Mouse (Mus musculus) neural tube, embryonic 12.5 days (tissue): Measurements from ENCODE around the gene Fastkd5. TPM values are rescaled to one million over a fixed set of nuclear protein-coding genes. Genes with fewer than 3 reads are reported as not detected.

Experiments used
- ATAC-seq: fragments of 200-750 bp; cut with Nextera tagmentation; 2 replicates; pipeline ENCODE4 v1.8.0; 2017; ENCODE audit warnings: low read depth, mild to moderate bottlenecking, moderate TSS enrichment, moderate library complexity; ENCODE audit not compliant: low FRiP score
- H3K27ac ChIP-seq: fragments of 300-500 bp; sonication (generic); 2 replicates; pipeline ENCODE4 v1.5.1; 2016
- H3K27me3 ChIP-seq: fragments of 300-500 bp; sonication (generic); replicated peaks from 2 replicates; pipeline ENCODE4 v1.6.1; 2016; ENCODE audit warnings: mild to moderate bottlenecking
- H3K36me3 ChIP-seq: fragments of 300-500 bp; sonication (generic); 2 replicates; pipeline ENCODE4 v1.6.1; 2016; ENCODE audit warnings: mild to moderate bottlenecking
- H3K4me1 ChIP-seq: fragments of 300-500 bp; sonication (generic); 2 replicates; pipeline ENCODE4 v1.6.1; 2016
- H3K4me2 ChIP-seq: fragments of 300-500 bp; sonication (generic); replicated peaks from 2 replicates; pipeline ENCODE4 v1.6.1; 2016; ENCODE audit warnings: mild to moderate bottlenecking
- H3K4me3 ChIP-seq: fragments of 300-500 bp; sonication (generic); 2 replicates; pipeline ENCODE4 v1.5.1; 2016
- H3K9ac ChIP-seq: fragments of 300-500 bp; sonication (generic); 2 replicates; pipeline ENCODE4 v1.6.1; 2016; ENCODE audit warnings: mild to moderate bottlenecking
- H3K9me3 ChIP-seq: fragments of 300-500 bp; sonication (generic); 2 replicates; pipeline ENCODE4 v1.6.1; 2016; ENCODE audit warnings: mild to moderate bottlenecking
- WGBS: fragments of 180-500 bp; shearing (Covaris S2); methylation state at CpG from one replicate; pipeline ENCODE4 v1.1.7; 2016; 5-methylcytosine and 5-hydroxymethylcytosine counted together
- polyA plus RNA-seq: library from polyadenylated mRNA; unstranded; fragments of >200 nt; fragmentation: Nextera tagmentation; extraction: Ambion mirVana; gene quantifications from 2 replicates; pipeline ENCODE4 v1.2.1, GENCODE M21; 2016

Fastkd5 gene
- polyA plus RNA-seq, 1 experiment from 2014 or later, result 17.2 TPM

GRCm38 (mm10) chr2:130564983-130565382, 64.8 kb downstream of the Fastkd5 start:
- H3K27me3 ChIP-seq, result no peaks in the 10 kb centered on the region
- 85% methylated on average over 8 of the region's 8 CpGs for WGBS
- no peak for ATAC-seq
- peak overlapping the region; percentile 99 for H3K4me2 ChIP-seq
- no peaks in the 10 kb centered on the region for H3K9me3 ChIP-seq
- 0 out of 2 replicates have a peak overlapping the region, but pooled peaks have one; percentile 87 for H3K9ac ChIP-seq
- no peak overlapping the region for H3K4me3 ChIP-seq
- no peak overlapping the region for H3K27ac ChIP-seq
- H3K36me3 ChIP-seq, result peaks cover 20% of the 10 kb centered on the region
- peaks cover 20% of the 10 kb centered on the region for H3K4me1 ChIP-seq

- 1% methylated on average over 23 of the region's 23 CpGs for WGBS
- no peaks in the 10 kb centered on the region for H3K9me3 ChIP-seq
- peak overlapping the region; percentile 91 for H3K4me3 ChIP-seq
- H3K36me3 ChIP-seq, result peaks cover 20% of the 10 kb centered on the region
- peaks cover 20% of the 10 kb centered on the region for H3K4me1 ChIP-seq
- H3K4me2 ChIP-seq, result peak overlapping the region; percentile 99
- peak; percentile 30 for ATAC-seq
- no peaks in the 10 kb centered on the region for H3K27me3 ChIP-seq
- peak overlapping the region; percentile 87 for H3K9ac ChIP-seq
- H3K27ac ChIP-seq, result no peak overlapping the region
These were observed 65.8 kb downstream of the Fastkd5 start for GRCm38 (mm10) chr2:130564063-130564462.

Other genes starting within 250 kb of the Fastkd5 start
- 32.2 and 34.3 TPM in 2 replicates for gene Cpxm1, start 232.5 kb downstream of the Fastkd5 start, polyA plus RNA-seq
- gene Gm28372, start 224.8 kb downstream of the Fastkd5 start, polyA plus RNA-seq, result 0.10 and 0.13 TPM in 2 replicates
- 0.29 TPM in 1 of 2 replicates, not detected in the other for gene 1700020A23Rik, start 224.8 kb downstream of the Fastkd5 start, polyA plus RNA-seq
- gene Tmem239, start 223.5 kb downstream of the Fastkd5 start, polyA plus RNA-seq, result not detected in 2 replicates
- 104 and 120 TPM in 2 replicates for gene Vps16, start 205.7 kb downstream of the Fastkd5 start, polyA plus RNA-seq
- gene Pced1a, start 205.3 kb downstream of the Fastkd5 start, polyA plus RNA-seq, result 11.8 TPM in 2 replicates
- 114 and 124 TPM in 2 replicates for gene Ptpra, start 179.7 kb downstream of the Fastkd5 start, polyA plus RNA-seq
- gene Mrps26, start 66.3 kb downstream of the Fastkd5 start, polyA plus RNA-seq, result 77.7 and 80.8 TPM in 2 replicates
- gene Oxt, start 53.9 kb downstream of the Fastkd5 start, polyA plus RNA-seq, result not detected in 2 replicates
- not detected in 2 replicates for gene Avp, start 47.5 kb downstream of the Fastkd5 start, polyA plus RNA-seq
- gene Ubox5, start within 50 bp of the Fastkd5 start, polyA plus RNA-seq, result 13.1 and 14.4 TPM in 2 replicates
- gene Lzts3, start 12.8 kb upstream of the Fastkd5 start, polyA plus RNA-seq, result 7.5 and 8.2 TPM in 2 replicates
- 57.4 and 58.4 TPM in 2 replicates for gene Ddrgk1, start 34.6 kb upstream of the Fastkd5 start, polyA plus RNA-seq
- 138 and 142 TPM in 2 replicates for gene Itpa, start 37.6 kb upstream of the Fastkd5 start, polyA plus RNA-seq
- gene Slc4a11, start 67.5 kb upstream of the Fastkd5 start, polyA plus RNA-seq, result 0.11 and 0.20 TPM in 2 replicates